Mouse (Mus musculus) kidney, adult 2 months (tissue): ENCODE data around the gene Unc45a.

Experiments
- CTCF ChIP-seq: fragments of 200-500 bp; conservative IDR thresholded peaks from 2 replicates; pipeline ENCODE4 v1.5.1; 2011; ENCODE audit warnings: low read depth, mild to moderate bottlenecking, control low read depth, low read length, moderate library complexity, mixed read lengths; ENCODE audit not compliant: insufficient read depth, insufficient read length
- POLR2A ChIP-seq: fragments of 200-500 bp; IDR thresholded peaks from one replicate; pipeline ENCODE4 v1.6.1; 2011; ENCODE audit warnings: low read depth, low read length, control low read depth

DNA sequence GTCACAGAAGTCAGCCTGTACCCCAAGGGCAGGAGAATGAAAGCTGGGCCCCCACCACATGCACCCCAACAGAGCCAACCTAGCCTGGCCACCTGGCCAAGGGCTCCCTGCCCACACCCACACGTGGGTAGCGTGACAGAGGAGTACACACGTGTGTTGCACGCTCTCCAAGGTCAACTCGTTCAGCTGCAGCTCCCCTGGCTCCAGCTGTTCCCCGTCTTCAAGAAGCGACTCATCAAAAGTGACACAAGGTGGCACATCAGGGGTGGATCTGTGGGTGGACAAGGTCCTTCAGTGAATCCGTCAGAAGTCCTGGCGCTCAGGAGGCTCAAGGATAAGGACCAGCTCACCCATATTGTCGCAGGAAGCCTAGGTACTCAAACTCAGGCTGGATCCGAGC, 42.1 kb upstream of the Unc45a start:
- no peak for TF ChIP-seq CTCF
- no peak for TF ChIP-seq POLR2A
